Mouse (Mus musculus): ENCODE results near the gene Olfr119.
"Not testable (repeated sequence)": the region's sequence is repeated elsewhere in the genome, so short reads cannot be mapped to it uniquely, and the experiment has no call there.

Gene Olfr119

GRCm38 (mm10) chr17:37696264-37696663, at the start of gene Olfr119:
Olfr119 (plus strand) TSS chr17:37696564.
- DNase-seq (ENCODE audit: low spot score) = not testable (repeated sequence)

- no peak for DNase-seq (ENCODE audit: low spot score)
Observed at GRCm38 (mm10) chr17:37663682-37664081, 32.7 kb upstream of the Olfr119 start, which contains the start of gene Olfr117. Olfr117 (minus strand) TSS chr17:37663782.

GRCm38 (mm10) chr17:37666688-37667087, 29.7 kb upstream of the Olfr119 start, which contains the start of gene Olfr118:
Olfr118 (plus strand) TSS chr17:37666988.
- no peak for DNase-seq (ENCODE audit: low spot score)

GRCm38 (mm10) chr17:37721508-37721907, 25.1 kb downstream of the Olfr119 start, which contains the start of gene Olfr120:
Olfr120 (plus strand) TSS chr17:37721808.
- no peak for DNase-seq (ENCODE audit: low spot score)

GRCm38 (mm10) chr17:37738070-37738469, 41.7 kb downstream of the Olfr119 start:
- DNase-seq (ENCODE audit: low spot score) = no peak
